Mouse (Mus musculus) bone marrow macrophage, adult 2 months (primary cell): ENCODE results near the gene Synj2bp.
"Not testable (repeated sequence)": the region's sequence is repeated elsewhere in the genome, so short reads cannot be mapped to it uniquely, and the experiment has no call there.

Source experiments
- CTCF ChIP-seq: IDR thresholded peaks from 2 replicates; pipeline ENCODE4 v1.5.1; 2012; ENCODE audit warnings: low read depth, mild to moderate bottlenecking, low read length, moderate library complexity
- POLR2A ChIP-seq: IDR thresholded peaks from 2 replicates; pipeline ENCODE4 v1.6.1; 2012; ENCODE audit warnings: mild to moderate bottlenecking, low read depth, low read length, borderline replicate concordance

GRCm38 (mm10) chr12:81530587-81530986 is 2.1 kb downstream of the Synj2bp start:
- not testable (repeated sequence) for TF ChIP-seq CTCF, POLR2A
